Mouse (Mus musculus) myocyte (in vitro differentiated cells): Measurements from ENCODE around the gene Rere. TPM values are rescaled to one million over a fixed set of nuclear protein-coding genes. Genes with fewer than 3 reads are reported as not detected.

Experiments
- H3K27me3 ChIP-seq: one replicate; pipeline ENCODE4 v1.6.1; 2011; ENCODE audit not compliant: control insufficient read depth, insufficient read depth, insufficient read length
- H3K36me3 ChIP-seq: one replicate; pipeline ENCODE4 v1.6.1; 2011; ENCODE audit not compliant: control insufficient read depth, insufficient read depth
- H3K4me2 ChIP-seq: one replicate; pipeline ENCODE4 v1.6.1; 2011; ENCODE audit warnings: low read depth, control low read depth
- H3K4me3 ChIP-seq: one replicate; pipeline ENCODE4 v1.5.1; 2011; ENCODE audit warnings: mild to moderate bottlenecking, control low read depth, moderate library complexity
- H3K79me2 ChIP-seq: one replicate; pipeline ENCODE4 v1.6.1; 2011; ENCODE audit not compliant: control insufficient read depth, insufficient read depth
- H3ac ChIP-seq: one replicate; pipeline ENCODE4 v1.6.1; 2011; ENCODE audit not compliant: control insufficient read depth, insufficient read length
- CEBPB ChIP-seq: IDR thresholded peaks from 2 replicates; pipeline ENCODE4 v1.6.1; 2011; ENCODE audit warnings: mild to moderate bottlenecking, moderate library complexity; ENCODE audit not compliant: poor library complexity, insufficient read depth, severe bottlenecking
- E2F4 ChIP-seq: IDR thresholded peaks from one replicate; pipeline ENCODE4 v1.6.1; 2011; ENCODE audit warnings: mild to moderate bottlenecking, control low read depth, moderate library complexity; ENCODE audit not compliant: insufficient read depth
- MAX ChIP-seq: IDR thresholded peaks from one replicate; pipeline ENCODE4 v1.6.1; 2011; ENCODE audit warnings: low read depth, mild to moderate bottlenecking, control low read depth
- MYOD1 ChIP-seq, 3 experiments: IDR thresholded peaks; one replicate each; pipeline ENCODE4 v1.6.1; 2011; ENCODE audit warnings: control low read depth in 2 of 3, low read depth in 2 of 3, mild to moderate bottlenecking in 2 of 3, moderate library complexity in 1 of 3; ENCODE audit not compliant: insufficient read length in 2 of 3, control insufficient read depth in 1 of 3
- MYOG ChIP-seq, 3 experiments: IDR thresholded peaks; one replicate each; pipeline ENCODE4 v1.6.1; 2011; ENCODE audit warnings: control low read depth in 2 of 3, low read depth in 2 of 3, mild to moderate bottlenecking in 2 of 3; ENCODE audit not compliant: insufficient read length in 2 of 3, control insufficient read depth in 1 of 3, insufficient read depth in 1 of 3
- POLR2A ChIP-seq: IDR thresholded peaks from one replicate; pipeline ENCODE4 v1.6.1; 2011; ENCODE audit warnings: low read depth, mild to moderate bottlenecking, control low read depth, moderate library complexity; ENCODE audit not compliant: insufficient read length
- POLR2AphosphoS2 ChIP-seq: IDR thresholded peaks from one replicate; pipeline ENCODE4 v1.6.1; 2011; ENCODE audit warnings: low read depth, control low read depth; ENCODE audit not compliant: insufficient read length
- REST ChIP-seq: IDR thresholded peaks from one replicate; pipeline ENCODE4 v1.6.1; 2011; ENCODE audit warnings: mild to moderate bottlenecking, control low read depth, moderate library complexity; ENCODE audit not compliant: insufficient read depth, insufficient read length
- SRF ChIP-seq: IDR thresholded peaks from one replicate; pipeline ENCODE4 v1.6.1; 2011; ENCODE audit warnings: low read depth; ENCODE audit not compliant: control insufficient read depth, insufficient read length
- TCF12 ChIP-seq: IDR thresholded peaks from one replicate; pipeline ENCODE4 v1.6.1; 2011; ENCODE audit warnings: mild to moderate bottlenecking, control low read depth; ENCODE audit not compliant: poor library complexity, insufficient read depth, severe bottlenecking
- TCF3 ChIP-seq: IDR thresholded peaks from one replicate; pipeline ENCODE4 v1.6.1; 2011; ENCODE audit warnings: low read depth, control low read depth; ENCODE audit not compliant: insufficient read length
- USF1 ChIP-seq: IDR thresholded peaks from one replicate; pipeline ENCODE4 v1.6.1; 2011; ENCODE audit warnings: low read depth, mild to moderate bottlenecking, control low read depth, moderate library complexity
- polyA plus RNA-seq: library from polyadenylated mRNA; unstranded; fragments of >200 nt; fragmentation: generic; extraction: Trizol; gene quantifications from one replicate; pipeline ENCODE4 v1.2.1, GENCODE M21; 2012; ENCODE audit warnings: missing spikeins

The Rere gene
- polyA plus RNA-seq, 1 experiment: 34.0 TPM

DNA sequence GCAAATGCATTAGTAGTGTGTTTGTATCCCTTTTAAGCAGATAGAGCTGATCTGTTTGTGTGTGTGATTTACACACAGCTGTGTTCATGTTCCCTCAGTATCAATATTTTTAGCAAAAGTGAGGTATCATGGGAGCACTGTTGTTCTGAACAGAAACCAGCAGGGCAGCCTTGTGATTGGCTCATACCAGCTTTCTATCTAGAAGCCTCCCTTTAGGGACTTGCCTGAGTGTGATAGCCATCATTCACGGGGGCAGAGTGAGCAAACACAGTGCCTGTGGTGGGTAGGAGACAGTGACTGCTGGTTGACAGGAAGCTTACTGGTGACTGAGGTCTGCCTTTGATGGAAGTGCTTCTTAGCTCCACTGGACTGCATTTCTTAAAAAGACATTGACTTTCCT is 276.5 kb downstream of the Rere start:
- no peaks in the 10 kb centered on the region for H3K79me2 ChIP-seq
- no peak overlapping the region for H3K4me2 ChIP-seq
- no peak overlapping the region for H3K4me3 ChIP-seq
- TF ChIP-seq TCF12 (no peak), TCF3 (no peak), POLR2A (no peak), USF1 (no peak), E2F4 (no peak)
- no peaks in the 10 kb centered on the region for H3K36me3 ChIP-seq
- no peaks in the 10 kb centered on the region for H3K27me3 ChIP-seq
- H3ac ChIP-seq: no peak overlapping the region

DNA sequence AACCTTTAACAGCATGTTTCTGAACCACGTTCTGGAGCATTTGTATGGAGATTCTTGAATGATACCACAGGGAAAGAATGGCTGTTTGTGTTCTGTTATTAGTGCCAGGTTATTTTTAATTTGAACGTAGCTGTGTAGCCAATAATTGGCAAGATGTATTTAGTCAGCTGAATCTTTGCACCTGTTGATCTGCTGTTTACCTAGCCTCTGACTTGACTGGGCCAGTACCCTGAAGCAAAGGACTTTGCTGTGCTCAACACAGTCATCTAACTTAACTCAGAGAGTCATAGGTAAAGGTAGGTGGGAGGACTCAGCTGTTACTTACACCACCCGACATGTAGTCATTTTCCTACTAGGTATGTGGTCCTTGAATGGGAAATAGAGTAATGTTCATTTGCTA is 278.1 kb downstream of the Rere start:
- no peaks in the 10 kb centered on the region for H3K27me3 ChIP-seq
- TF ChIP-seq MAX (no peak), MYOG (IDR thresholded peaks at IDR 0.05; ENCODE audit: control insufficient read depth in 1 of 3, insufficient read depth in 1 of 3, insufficient read length in 2 of 3, low read depth in 2 of 3) (no peak)
- H3ac ChIP-seq: no peak overlapping the region
- no peaks in the 10 kb centered on the region for H3K36me3 ChIP-seq
- H3K4me3 ChIP-seq: no peak overlapping the region
- no peak overlapping the region for H3K4me2 ChIP-seq
- H3K79me2 ChIP-seq: no peaks in the 10 kb centered on the region

GRCm38 (mm10) chr4:150563281-150563680 is 281.8 kb downstream of the Rere start:
- Histone ChIP-seq H3K4me2 (no peak overlapping the region), H3K79me2 (no peaks in the 10 kb centered on the region), H3K4me3 (no peak overlapping the region), H3K36me3 (no peaks in the 10 kb centered on the region), H3K27me3 (no peaks in the 10 kb centered on the region), H3ac (no peak overlapping the region)
- no peak for TF ChIP-seq TCF12
- no peak for TF ChIP-seq E2F4
- no peak for TF ChIP-seq MAX
- no peak for TF ChIP-seq POLR2A
- TF ChIP-seq SRF: no peak
- no peak for TF ChIP-seq MYOG (IDR thresholded peaks at IDR 0.05; ENCODE audit: control insufficient read depth in 1 of 3, insufficient read depth in 1 of 3, insufficient read length in 2 of 3, low read depth in 2 of 3)

GRCm38 (mm10) chr4:150566193-150566592 is 284.7 kb downstream of the Rere start:
- Histone ChIP-seq H3ac (no peak overlapping the region), H3K36me3 (no peaks in the 10 kb centered on the region), H3K4me2 (no peak overlapping the region), H3K27me3 (no peaks in the 10 kb centered on the region), H3K79me2 (peaks cover 11% of the 10 kb centered on the region), H3K4me3 (no peak overlapping the region)
- TF ChIP-seq MYOD1 (IDR thresholded peaks at IDR 0.05; ENCODE audit: control insufficient read depth in 1 of 3, insufficient read length in 2 of 3, low read depth in 2 of 3): no peak
- TF ChIP-seq POLR2AphosphoS2: no peak
- no peak for TF ChIP-seq E2F4
- no peak for TF ChIP-seq TCF3
- TF ChIP-seq TCF12: no peak
- no peak for TF ChIP-seq USF1
- TF ChIP-seq SRF: no peak
- no peak for TF ChIP-seq MYOG (IDR thresholded peaks at IDR 0.05; ENCODE audit: control insufficient read depth in 1 of 3, insufficient read depth in 1 of 3, insufficient read length in 2 of 3, low read depth in 2 of 3)
- TF ChIP-seq REST: no peak
- TF ChIP-seq CEBPB: no peak
- no peak for TF ChIP-seq POLR2A
- TF ChIP-seq MAX: no peak

DNA sequence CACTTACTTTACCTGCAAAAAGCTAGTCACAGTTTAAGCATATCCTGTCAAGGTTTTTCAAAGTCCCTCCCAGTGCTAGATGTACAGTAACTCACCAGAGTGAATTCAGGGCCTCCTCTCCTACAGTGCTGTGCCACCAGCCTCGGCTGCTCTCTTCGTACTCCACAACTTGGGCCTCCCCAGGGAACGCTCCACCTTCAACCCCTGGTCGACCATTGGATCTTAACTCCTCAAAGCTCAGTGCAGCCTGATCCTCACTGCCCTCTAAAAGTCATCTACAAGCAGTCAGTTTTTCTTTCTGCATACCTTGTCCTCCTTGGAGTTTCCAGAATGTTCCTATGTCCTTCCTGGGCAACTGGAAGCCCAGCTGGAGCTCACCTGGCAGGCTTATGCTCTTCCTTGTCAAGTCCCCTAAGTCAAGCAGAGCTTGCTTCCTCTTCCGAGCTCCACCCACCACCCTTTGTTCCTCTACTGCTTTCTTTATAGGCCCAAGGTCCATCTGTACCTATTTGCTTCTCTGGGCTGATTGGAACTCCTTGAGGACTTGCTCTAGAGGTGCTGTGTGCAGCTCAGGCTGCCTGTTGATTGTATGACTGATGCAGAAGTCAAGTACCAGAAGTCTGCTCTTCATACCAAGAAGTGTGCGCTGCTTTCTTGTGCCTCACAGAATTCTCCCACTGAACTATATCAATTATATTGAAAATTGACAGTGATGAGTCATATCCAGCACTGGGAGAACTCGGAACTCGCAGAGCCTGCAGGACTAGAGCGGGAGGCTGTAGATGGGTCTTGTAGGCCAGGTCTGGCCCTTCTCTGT is 287.1 kb downstream of the Rere start:
- peaks cover 22% of the 10 kb centered on the region for H3K79me2 ChIP-seq
- TF ChIP-seq MYOG (IDR thresholded peaks at IDR 0.05; ENCODE audit: control insufficient read depth in 1 of 3, insufficient read depth in 1 of 3, insufficient read length in 2 of 3, low read depth in 2 of 3) (no peak), SRF (no peak), CEBPB (no peak), E2F4 (no peak), TCF3 (no peak), TCF12 (no peak), MAX (no peak), POLR2AphosphoS2 (no peak)
- no peaks in the 10 kb centered on the region for H3K36me3 ChIP-seq

More for the DNA sequence above, 287.1 kb downstream of the Rere start:
- peak overlapping the region; percentile 59 for H3ac ChIP-seq
- no peaks in the 10 kb centered on the region for H3K27me3 ChIP-seq
- H3K4me2 ChIP-seq: peak overlapping the region; percentile 67
- peak overlapping the region; percentile 30 for H3K4me3 ChIP-seq
